Mouse (Mus musculus) mature B cell (primary cell): ENCODE data around the gene Itgbl1.

Experiments
- in situ Hi-C: fragments of 300-500 bp; cut with MboI; formaldehyde crosslinking; loops from 2 replicates; pipeline ENCODE4 v1.14.3; 2019

Gene Itgbl1

GRCm38 (mm10) chr14:123967996-123968395 lies 308.2 kb downstream of the Itgbl1 start:
- in situ Hi-C loops, result no loop called here

- in situ Hi-C loops, result no loop called here
These were observed 330.9 kb downstream of the Itgbl1 start for GRCm38 (mm10) chr14:123990591-123991195.
